Mouse (Mus musculus) megakaryocyte, embryonic 14.5 days (primary cell): ENCODE results near the gene Atp6v0d1.

ENCODE experiments used
- FLI1 ChIP-seq: IDR thresholded peaks from 2 replicates; pipeline ENCODE4 v1.6.1; 2012; ENCODE audit warnings: low read length, inconsistent platforms, mixed read lengths
- GATA1 ChIP-seq: IDR thresholded peaks from 3 replicates; pipeline ENCODE4 v1.6.1; 2012; ENCODE audit warnings: mixed read lengths, low read length, inconsistent platforms, borderline replicate concordance

DNA sequence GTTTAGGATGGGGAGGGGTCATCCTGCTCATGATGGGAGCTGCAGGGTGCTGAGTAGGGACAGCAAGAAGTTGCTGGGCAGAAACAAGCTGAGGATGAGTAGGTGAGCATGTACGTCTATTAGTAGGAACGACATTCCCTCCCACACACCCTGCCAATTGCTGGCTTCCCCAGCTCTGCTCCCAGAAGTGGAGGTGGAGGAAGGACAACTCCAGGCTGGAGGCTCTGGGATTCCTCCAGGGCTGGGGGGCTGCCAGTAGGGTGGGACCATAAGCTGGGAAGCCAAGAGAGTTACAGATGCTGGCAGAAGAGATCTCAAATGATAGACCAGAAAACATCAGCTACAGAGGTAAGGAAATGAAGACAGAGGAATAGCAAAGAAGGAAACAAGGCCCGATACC, 29.3 kb downstream of the Atp6v0d1 start:
- TF ChIP-seq GATA1 (no peak), FLI1 (no peak)
